Mouse (Mus musculus) lung, embryonic 15.5 days (tissue): Measurements from ENCODE around the gene Alb. TPM values are rescaled to one million over a fixed set of nuclear protein-coding genes. Genes with fewer than 3 reads are reported as not detected.

Experiments used
- ATAC-seq: fragments of 200-750 bp; cut with Nextera tagmentation; 2 replicates; pipeline ENCODE4 v1.8.0; 2017; ENCODE audit warnings: moderate number of reproducible peaks, borderline replicate concordance; ENCODE audit not compliant: low FRiP score, low TSS enrichment; ENCODE audit errors: extremely low read depth
- H3K27ac ChIP-seq: fragments of 300-500 bp; sonication (generic); 2 replicates; pipeline ENCODE4 v1.5.1; 2015; ENCODE audit warnings: moderate library complexity, mild to moderate bottlenecking, inconsistent platforms
- H3K27me3 ChIP-seq: fragments of 300-500 bp; sonication (generic); 2 replicates; pipeline ENCODE4 v1.6.1; 2015; ENCODE audit warnings: inconsistent platforms
- H3K36me3 ChIP-seq: fragments of 300-500 bp; sonication (generic); 2 replicates; pipeline ENCODE4 v1.6.1; 2015; ENCODE audit warnings: inconsistent platforms
- H3K4me1 ChIP-seq: fragments of 300-500 bp; sonication (generic); 2 replicates; pipeline ENCODE4 v1.6.1; 2015; ENCODE audit warnings: inconsistent platforms
- H3K4me2 ChIP-seq: fragments of 300-500 bp; sonication (generic); 2 replicates; pipeline ENCODE4 v1.6.1; 2015; ENCODE audit warnings: inconsistent platforms, mild to moderate bottlenecking, moderate library complexity
- H3K4me3 ChIP-seq: fragments of 300-500 bp; sonication (generic); 2 replicates; pipeline ENCODE4 v1.5.1; 2015; ENCODE audit warnings: mild to moderate bottlenecking, inconsistent platforms
- H3K9ac ChIP-seq: fragments of 300-500 bp; sonication (generic); 2 replicates; pipeline ENCODE4 v1.6.1; 2015; ENCODE audit warnings: inconsistent platforms
- H3K9me3 ChIP-seq: fragments of 300-500 bp; sonication (generic); 2 replicates; pipeline ENCODE4 v1.6.1; 2016; ENCODE audit warnings: inconsistent platforms
- WGBS: fragments of 180-500 bp; shearing (Covaris S2); methylation state at CpG from one replicate; pipeline ENCODE4 v1.1.7; 2015; 5-methylcytosine and 5-hydroxymethylcytosine counted together
- polyA plus RNA-seq: library from polyadenylated mRNA; unstranded; fragments of >200 nt; fragmentation: Nextera tagmentation; extraction: Ambion mirVana; gene quantifications from 2 replicates; pipeline ENCODE4 v1.2.1, GENCODE M21; 2015

Gene Alb
- polyA plus RNA-seq, 1 experiment from 2014 or later, result 5.7 TPM

DNA sequence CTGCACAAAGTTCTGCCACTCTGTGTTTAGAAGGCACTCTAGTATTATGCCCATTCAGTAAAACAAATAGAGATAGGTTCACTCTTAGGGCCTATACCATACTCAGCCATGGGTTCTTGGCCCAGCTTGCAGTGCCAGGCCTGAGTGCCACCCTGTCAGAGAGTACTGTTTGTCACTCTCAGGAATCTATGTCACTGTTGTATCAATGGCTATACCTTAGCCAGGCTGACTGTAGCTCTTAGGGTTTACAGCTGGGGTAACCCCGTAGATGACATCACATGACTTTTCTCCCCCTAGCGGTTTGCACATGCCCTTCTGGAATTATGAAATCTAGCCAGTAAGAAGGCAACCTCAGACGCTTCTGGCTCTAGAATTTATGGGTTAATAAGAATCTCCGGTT is 33.6 kb downstream of the Alb start:
- ATAC-seq, result no peak
- WGBS, result 86% methylated on average over 4 of the region's 4 CpGs
- no peak overlapping the region for H3K9ac ChIP-seq
- H3K4me2 ChIP-seq, result no peak overlapping the region
- no peak overlapping the region for H3K4me3 ChIP-seq
- no peaks in the 10 kb centered on the region for H3K4me1 ChIP-seq
- H3K9me3 ChIP-seq, result no peaks in the 10 kb centered on the region
- no peaks in the 10 kb centered on the region for H3K36me3 ChIP-seq
- H3K27me3 ChIP-seq, result no peaks in the 10 kb centered on the region
- H3K27ac ChIP-seq, result no peak overlapping the region

DNA sequence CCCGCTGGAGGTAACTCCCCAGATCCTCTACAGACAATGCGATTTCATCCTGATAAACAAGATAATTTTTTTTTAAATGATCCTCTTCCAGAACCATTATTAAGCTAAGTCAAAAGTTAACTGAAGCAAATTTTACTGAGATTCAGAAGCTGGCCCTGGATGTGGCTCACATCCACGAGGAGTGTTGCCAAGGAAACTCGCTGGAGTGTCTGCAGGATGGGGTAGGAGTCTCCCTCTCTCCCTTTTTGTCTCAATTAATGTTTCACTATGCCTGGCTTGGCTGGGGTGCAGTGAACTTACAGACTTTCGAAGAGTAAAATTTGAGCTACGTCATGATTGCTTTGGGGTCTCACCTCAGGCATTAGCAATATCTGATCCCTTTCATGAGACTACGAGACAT is 38.8 kb downstream of the Alb start:
- Histone ChIP-seq H3K9me3 (no peaks in the 10 kb centered on the region), H3K9ac (no peak overlapping the region), H3K27ac (no peak overlapping the region), H3K36me3 (no peaks in the 10 kb centered on the region), H3K4me2 (no peak overlapping the region), H3K4me1 (no peaks in the 10 kb centered on the region), H3K4me3 (no peak overlapping the region), H3K27me3 (no peaks in the 10 kb centered on the region)
- ATAC-seq, result no peak
- 51% methylated on average over 7 of the region's 7 CpGs for WGBS

DNA sequence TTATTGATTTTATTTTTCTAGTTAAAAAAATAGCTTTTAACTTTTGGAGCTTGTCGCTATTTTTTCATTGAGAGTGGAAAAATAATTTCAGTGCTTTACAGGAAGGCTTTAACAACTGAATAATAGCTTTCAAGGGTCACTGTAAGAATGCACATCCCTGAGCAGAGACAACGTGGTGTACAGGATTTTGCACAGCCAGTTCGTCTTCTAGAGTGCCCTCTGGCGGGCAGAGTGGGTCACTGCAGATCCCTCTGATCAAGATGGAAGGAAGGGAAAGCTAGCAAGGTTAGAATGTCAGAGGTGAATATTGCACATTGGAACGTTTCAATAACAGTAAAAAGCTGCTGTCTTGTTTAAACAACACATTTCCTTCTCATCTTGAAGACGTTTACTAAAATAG is 40.0 kb downstream of the Alb start:
- Histone ChIP-seq H3K4me2 (no peak overlapping the region), H3K27me3 (no peaks in the 10 kb centered on the region), H3K4me1 (no peaks in the 10 kb centered on the region), H3K9ac (no peak overlapping the region), H3K9me3 (no peaks in the 10 kb centered on the region), H3K4me3 (no peak overlapping the region), H3K36me3 (no peaks in the 10 kb centered on the region), H3K27ac (no peak overlapping the region)
- ATAC-seq, result no peak
- WGBS, result 4% methylated on average over 6 of the region's 6 CpGs

DNA sequence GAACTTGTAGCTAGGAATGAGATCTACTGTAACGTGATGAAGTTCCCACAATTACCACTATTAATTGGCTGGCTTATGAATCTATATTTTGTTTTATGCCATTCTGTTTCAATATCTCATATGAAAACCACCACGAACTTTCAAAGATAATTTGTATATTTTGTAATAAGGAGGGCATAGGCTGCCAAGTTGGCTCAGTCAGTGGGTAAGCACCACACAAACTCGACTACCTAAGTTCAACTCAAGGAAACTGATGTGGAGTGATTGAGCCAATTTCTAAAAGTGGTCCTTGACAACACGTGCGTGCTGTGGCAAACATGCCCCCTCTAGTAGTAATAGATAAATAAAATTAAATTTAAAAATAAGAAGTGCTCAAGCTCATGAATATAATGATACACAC is 41.1 kb downstream of the Alb start:
- Histone ChIP-seq H3K4me1 (no peaks in the 10 kb centered on the region), H3K4me2 (no peak overlapping the region), H3K4me3 (no peak overlapping the region), H3K27me3 (no peaks in the 10 kb centered on the region), H3K27ac (no peak overlapping the region), H3K9ac (no peak overlapping the region), H3K9me3 (no peaks in the 10 kb centered on the region), H3K36me3 (no peaks in the 10 kb centered on the region)
- 77% methylated on average over 5 of the region's 5 CpGs for WGBS
- ATAC-seq, result no peak

DNA sequence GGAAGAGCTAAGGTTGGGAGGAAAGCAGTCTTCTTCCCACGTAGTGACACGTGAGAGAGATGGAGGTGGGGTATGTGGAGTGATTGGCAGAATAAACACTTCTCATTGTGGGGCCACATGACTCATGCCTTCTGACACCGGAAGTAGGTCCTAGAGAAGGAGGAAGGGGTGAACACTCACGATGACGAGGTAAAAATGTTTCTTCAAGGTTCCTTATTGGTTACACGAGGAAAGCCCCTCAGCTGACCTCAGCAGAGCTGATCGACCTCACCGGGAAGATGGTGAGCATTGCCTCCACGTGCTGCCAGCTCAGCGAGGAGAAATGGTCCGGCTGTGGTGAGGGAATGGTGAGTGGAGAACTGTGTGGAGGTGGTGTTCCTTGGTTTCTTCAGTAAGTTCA is 44.0 kb downstream of the Alb start:
- no peak overlapping the region for H3K4me3 ChIP-seq
- no peak overlapping the region for H3K27ac ChIP-seq
- H3K4me1 ChIP-seq, result no peaks in the 10 kb centered on the region
- WGBS, result 62% methylated on average over 11 of the region's 11 CpGs
- ATAC-seq, result no peak
- H3K36me3 ChIP-seq, result no peaks in the 10 kb centered on the region
- no peaks in the 10 kb centered on the region for H3K9me3 ChIP-seq
- no peaks in the 10 kb centered on the region for H3K27me3 ChIP-seq
- H3K9ac ChIP-seq, result no peak overlapping the region
- no peak overlapping the region for H3K4me2 ChIP-seq

DNA sequence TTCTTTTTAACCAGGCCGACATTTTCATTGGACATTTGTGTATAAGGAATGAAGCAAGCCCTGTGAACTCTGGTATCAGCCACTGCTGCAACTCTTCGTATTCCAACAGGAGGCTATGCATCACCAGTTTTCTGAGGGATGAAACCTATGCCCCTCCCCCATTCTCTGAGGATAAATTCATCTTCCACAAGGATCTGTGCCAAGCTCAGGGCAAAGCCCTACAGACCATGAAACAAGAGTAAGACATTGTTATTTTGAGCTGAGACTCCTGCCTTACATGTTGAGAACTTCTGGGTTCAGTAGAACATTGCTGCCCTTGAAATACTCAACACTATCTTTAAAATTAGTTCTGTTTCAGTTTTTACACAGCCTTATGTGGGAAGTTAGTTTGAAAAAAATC is 45.8 kb downstream of the Alb start:
- Histone ChIP-seq H3K4me3 (no peak overlapping the region), H3K36me3 (no peaks in the 10 kb centered on the region), H3K9me3 (no peaks in the 10 kb centered on the region), H3K27me3 (no peaks in the 10 kb centered on the region), H3K27ac (no peak overlapping the region), H3K4me2 (no peak overlapping the region), H3K4me1 (no peaks in the 10 kb centered on the region), H3K9ac (no peak overlapping the region)
- 54% methylated on average over 2 of the region's 2 CpGs for WGBS
- no peak for ATAC-seq

DNA sequence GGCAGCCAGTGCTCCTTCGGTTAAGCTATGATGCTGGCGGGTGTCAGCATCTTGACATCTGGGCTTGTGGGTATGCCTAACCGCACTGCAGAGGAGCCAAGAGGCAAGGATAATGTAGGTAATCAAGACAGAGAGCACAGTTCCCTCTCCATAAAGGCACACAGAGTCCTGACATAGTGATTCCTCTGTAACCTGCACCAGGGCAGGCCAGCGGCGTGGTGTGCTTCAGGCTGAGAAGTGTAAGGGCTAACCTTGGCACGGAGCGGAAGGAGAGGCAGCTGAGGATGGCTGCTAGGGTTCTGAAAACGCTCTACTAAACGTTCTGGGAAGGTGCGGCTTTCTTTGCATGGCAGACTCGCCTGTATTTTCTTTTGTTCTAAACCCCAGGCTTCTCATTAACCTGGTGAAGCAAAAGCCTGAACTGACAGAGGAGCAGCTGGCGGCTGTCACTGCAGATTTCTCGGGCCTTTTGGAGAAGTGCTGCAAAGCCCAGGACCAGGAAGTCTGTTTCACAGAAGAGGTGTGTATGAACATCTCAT is 46.8 kb downstream of the Alb start:
- Histone ChIP-seq H3K4me3 (no peak overlapping the region), H3K27me3 (no peaks in the 10 kb centered on the region), H3K36me3 (no peaks in the 10 kb centered on the region), H3K27ac (no peak overlapping the region), H3K9me3 (no peaks in the 10 kb centered on the region), H3K4me1 (no peaks in the 10 kb centered on the region), H3K4me2 (no peak overlapping the region), H3K9ac (no peak overlapping the region)
- 63% methylated on average over 13 of the region's 13 CpGs for WGBS
- no peak for ATAC-seq

DNA sequence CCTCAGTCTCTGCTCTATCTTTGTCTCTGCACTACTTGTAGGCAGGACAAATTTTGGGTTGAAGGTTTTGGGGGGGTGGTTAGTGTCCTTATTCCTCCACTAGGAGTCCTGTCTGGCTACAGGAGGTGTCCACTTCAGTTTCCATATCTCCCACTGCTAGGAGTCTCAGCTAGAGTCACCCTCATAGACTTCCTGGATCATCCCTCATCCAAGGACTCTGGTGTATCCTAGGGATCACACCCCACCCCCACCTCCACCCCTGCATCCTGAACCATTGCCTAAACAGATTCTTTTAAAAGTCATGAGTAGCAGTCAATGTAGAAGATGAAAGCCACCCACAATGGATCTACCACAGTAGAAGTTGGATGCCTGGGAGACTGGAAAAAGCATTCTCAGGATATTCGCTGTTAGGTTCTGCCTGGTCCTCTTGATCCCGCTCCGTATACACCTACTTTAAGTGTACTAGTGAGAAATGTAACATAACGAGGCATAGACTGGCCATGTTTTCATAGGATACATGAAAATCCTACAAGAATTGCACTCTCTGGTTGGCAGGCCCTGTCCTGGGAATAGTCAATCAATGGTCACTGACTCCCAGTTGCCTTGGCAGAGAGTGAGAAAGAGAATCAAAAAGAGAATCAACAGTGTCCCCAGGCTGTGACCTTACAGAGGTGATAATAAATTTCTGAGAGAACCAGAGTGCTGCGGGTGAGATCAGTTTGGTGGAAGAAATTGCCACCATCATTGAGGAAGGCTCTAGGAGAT is 49.3 kb downstream of the Alb start:
- no peak overlapping the region for H3K9ac ChIP-seq
- no peak overlapping the region for H3K27ac ChIP-seq
- H3K4me1 ChIP-seq, result no peaks in the 10 kb centered on the region
- WGBS, result 90% methylated on average over 5 of the region's 5 CpGs
- no peaks in the 10 kb centered on the region for H3K36me3 ChIP-seq
- H3K4me3 ChIP-seq, result no peak overlapping the region
- no peaks in the 10 kb centered on the region for H3K27me3 ChIP-seq
- no peak overlapping the region for H3K4me2 ChIP-seq
- no peak for ATAC-seq
- H3K9me3 ChIP-seq, result no peaks in the 10 kb centered on the region

DNA sequence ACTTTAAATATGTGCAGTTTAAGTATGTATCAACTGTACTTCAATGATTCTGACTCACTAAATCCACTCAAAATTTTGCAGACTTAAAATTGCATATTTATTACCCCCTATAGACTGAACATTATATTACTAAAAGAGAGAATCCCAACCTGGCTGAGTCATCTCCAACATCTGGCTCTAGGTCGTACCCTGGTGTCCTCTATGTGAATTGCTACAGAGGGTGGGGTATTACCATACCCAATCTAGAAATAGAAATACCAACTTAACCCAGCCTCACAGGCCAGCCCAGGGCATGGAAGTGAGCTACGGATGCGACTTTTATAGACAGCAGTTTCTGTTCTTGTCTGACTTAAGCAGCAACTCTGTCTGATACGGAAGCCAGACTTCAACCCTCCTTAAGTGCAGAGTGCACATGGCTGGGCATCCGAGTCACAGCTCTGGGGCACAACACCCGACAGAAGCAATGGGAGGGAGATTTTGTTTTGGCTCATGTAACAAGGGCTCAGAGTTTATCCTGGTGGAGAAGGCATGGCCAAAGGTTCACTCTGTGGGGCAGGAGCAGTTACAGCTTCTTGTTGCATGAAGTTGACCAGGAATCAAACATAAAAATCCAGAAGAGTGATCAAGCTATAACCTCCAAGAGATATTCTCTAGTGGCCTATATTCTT is 51.7 kb downstream of the Alb start:
- Histone ChIP-seq H3K9ac (no peak overlapping the region), H3K27ac (no peak overlapping the region), H3K9me3 (no peaks in the 10 kb centered on the region), H3K4me2 (no peak overlapping the region), H3K4me1 (no peaks in the 10 kb centered on the region), H3K36me3 (no peaks in the 10 kb centered on the region), H3K4me3 (no peak overlapping the region), H3K27me3 (no peaks in the 10 kb centered on the region)
- ATAC-seq, result no peak
- WGBS, result 78% methylated on average over 6 of the region's 6 CpGs

DNA sequence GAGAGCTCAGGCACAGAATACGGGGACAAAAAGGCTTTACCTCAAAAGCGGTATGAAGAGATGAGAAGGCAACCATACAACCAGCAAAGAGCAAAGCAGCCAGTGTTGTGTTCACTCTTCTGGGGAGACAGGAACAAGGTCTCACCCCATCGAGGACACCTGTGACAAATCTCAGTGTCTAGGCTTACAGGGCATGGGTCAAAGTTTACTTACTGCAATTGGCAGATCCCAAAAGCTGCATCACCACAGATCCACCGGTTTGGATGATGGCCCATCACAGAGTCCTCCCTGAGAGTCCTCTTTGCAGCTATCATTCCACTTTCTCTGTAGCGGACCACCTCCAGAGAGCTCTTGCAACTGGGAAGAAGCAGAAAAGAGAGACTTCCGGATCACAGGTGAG is 54.9 kb downstream of the Alb start:
- H3K4me1 ChIP-seq, result no peaks in the 10 kb centered on the region
- H3K36me3 ChIP-seq, result no peaks in the 10 kb centered on the region
- no peaks in the 10 kb centered on the region for H3K9me3 ChIP-seq
- no peak overlapping the region for H3K27ac ChIP-seq
- ATAC-seq, result no peak
- no peaks in the 10 kb centered on the region for H3K27me3 ChIP-seq
- no peak overlapping the region for H3K9ac ChIP-seq
- 82% methylated on average over 6 of the region's 6 CpGs for WGBS
- H3K4me2 ChIP-seq, result no peak overlapping the region
- H3K4me3 ChIP-seq, result no peak overlapping the region

DNA sequence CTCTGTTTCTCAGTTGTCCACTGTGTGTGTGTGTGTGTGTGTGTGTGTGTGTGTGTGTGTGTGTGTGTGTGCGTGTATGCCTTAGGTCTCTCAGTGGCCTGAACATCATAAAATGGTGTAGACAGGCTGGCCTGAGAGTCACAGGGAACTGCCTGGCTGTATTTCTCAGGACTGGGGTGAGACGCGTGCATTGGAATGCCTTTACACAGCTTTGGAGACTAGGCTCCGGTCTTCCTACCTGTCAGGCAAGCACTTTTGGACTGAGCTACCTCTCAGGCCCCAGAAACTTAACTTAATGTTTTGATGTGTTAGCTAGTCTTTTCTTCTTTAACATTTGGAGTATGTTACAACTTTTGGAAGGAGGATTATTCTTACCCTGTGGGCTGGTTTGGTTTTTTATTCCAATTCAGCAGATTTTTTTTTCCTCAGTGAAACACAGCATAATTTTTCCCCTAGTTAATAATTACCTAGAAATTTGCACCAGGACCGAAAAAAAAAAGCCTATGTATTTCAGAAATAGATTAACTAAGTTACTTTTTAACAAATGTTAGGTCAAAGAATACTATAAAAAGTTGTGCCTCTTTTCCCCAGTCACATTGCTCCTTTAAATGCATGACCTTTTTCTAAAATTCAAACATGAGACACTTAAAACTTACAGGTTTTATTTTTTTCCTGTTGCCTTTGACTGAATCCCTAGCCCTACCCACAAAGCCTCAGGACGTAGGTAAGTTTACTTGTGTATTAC is 57.8 kb downstream of the Alb start, which contains the start of gene Afm:
Gene Afm (plus strand): TSS at position 577 of the 745 bp plus-strand sequence.
- no peak within 1 kb of the TSS for H3K4me3 ChIP-seq
- 57% methylated on average over 6 of the region's 6 CpGs for WGBS
- H3K27me3 ChIP-seq, result no peaks in the 10 kb centered on the region
- no peaks in the 10 kb centered on the region for H3K9me3 ChIP-seq
- no peak within 1 kb of the TSS for H3K27ac ChIP-seq
- no peaks in the 10 kb centered on the region for H3K4me1 ChIP-seq
- H3K9ac ChIP-seq, result no peak within 1 kb of the TSS
- ATAC-seq, result no peak
- H3K4me2 ChIP-seq, result no peak within 1 kb of the TSS
- no peaks in the 10 kb centered on the region for H3K36me3 ChIP-seq
